Mouse (Mus musculus) CD4-positive, CD25-positive, alpha-beta regulatory T cell, adult 4 months (primary cell): ENCODE data around the gene Ltb. TPM values are rescaled to one million over a fixed set of nuclear protein-coding genes. Genes with fewer than 3 reads are reported as not detected.

Experiments used
- ATAC-seq: one replicate; pipeline ENCODE4 v1.8.0; 2017
- polyA plus RNA-seq, 2 experiments: library from polyadenylated mRNA; unstranded; fragments of 100-300 nt; shearing (Covaris generic); gene quantifications; one replicate each; pipeline ENCODE4 v1.2.1; 2017

The Ltb gene
- 100 to 1,000 TPM; 154 to 344 TPM for polyA plus RNA-seq

GRCm38 (mm10) chr17:35193881-35194843 is at the start of gene Ltb:
Gene Ltb, plus strand, starts transcription at chr17:35194439.
- ATAC-seq: peak; percentile 59

- ATAC-seq: no peak
These were observed 48.1 kb upstream of the Ltb start for GRCm38 (mm10) chr17:35146139-35146538.

GRCm38 (mm10) chr17:35147348-35147747 is 46.9 kb upstream of the Ltb start:
- no peak for ATAC-seq

- ATAC-seq: no peak
These were observed 46.2 kb upstream of the Ltb start for GRCm38 (mm10) chr17:35147922-35148639.

- no peak for ATAC-seq
These were observed 42.1 kb upstream of the Ltb start for GRCm38 (mm10) chr17:35152121-35152520.

- ATAC-seq: no peak
These were observed 41.2 kb upstream of the Ltb start for GRCm38 (mm10) chr17:35153077-35153476.

- ATAC-seq: no peak
These were observed 40.3 kb upstream of the Ltb start for GRCm38 (mm10) chr17:35153931-35154330.

GRCm38 (mm10) chr17:35154616-35155015 is 39.6 kb upstream of the Ltb start:
- ATAC-seq: no peak

GRCm38 (mm10) chr17:35155451-35155850 is 38.8 kb upstream of the Ltb start:
- ATAC-seq: no peak

- no peak for ATAC-seq
These were observed 37.6 kb upstream of the Ltb start for GRCm38 (mm10) chr17:35156461-35157200.

GRCm38 (mm10) chr17:35157254-35157653 is 37.0 kb upstream of the Ltb start:
- ATAC-seq: no peak

GRCm38 (mm10) chr17:35157661-35158175 is 36.5 kb upstream of the Ltb start:
- no peak for ATAC-seq

GRCm38 (mm10) chr17:35158850-35159593 is 35.2 kb upstream of the Ltb start:
- ATAC-seq: no peak

- ATAC-seq: no peak
These were observed 34.6 kb upstream of the Ltb start for GRCm38 (mm10) chr17:35159638-35160037.

GRCm38 (mm10) chr17:35161421-35161820 is 32.8 kb upstream of the Ltb start:
- ATAC-seq: no peak

- no peak for ATAC-seq
These were observed 32.1 kb upstream of the Ltb start for GRCm38 (mm10) chr17:35162121-35162520.

- ATAC-seq: no peak
These were observed 31.5 kb upstream of the Ltb start for GRCm38 (mm10) chr17:35162730-35163129.

- ATAC-seq: no peak
These were observed 30.7 kb upstream of the Ltb start for GRCm38 (mm10) chr17:35163326-35164081.

- no peak for ATAC-seq
These were observed 30.0 kb upstream of the Ltb start for GRCm38 (mm10) chr17:35164218-35164567.

GRCm38 (mm10) chr17:35164568-35165450 is 29.4 kb upstream of the Ltb start, which contains the start of gene Prrc2a:
Gene Prrc2a, minus strand, starts transcription at chr17:35164897.
- ATAC-seq: peak; percentile 90
